Mouse (Mus musculus): ENCODE data around the gene Hoxa6.

GRCm38 (mm10) chr6:52208072-52208867 lies at the start of gene Hoxa6:
- TF ChIP-seq POLR2A (IDR thresholded peaks at IDR 0.05; ENCODE audit: extremely low read depth, insufficient read depth, low read length) (no peak), CTCF (IDR thresholded peaks at IDR 0.05; ENCODE audit: low read depth, low read length) (no peak)
